ENCODE assay signal across 23 mouse cellular contexts in genomic region chr14:34712027-34712426, GRCm38 (mm10). TPM values are rescaled to one million over a fixed set of nuclear protein-coding genes. Genes with fewer than 3 reads are reported as not detected.
DNase-seq lines count a peak whose midpoint lies in the region; ATAC-seq and TF ChIP-seq lines count a peak whose summit lies in the region.
"Had no signal": no experiment of that assay in that cellular context is flagged by ENCODE, and none has a peak within 500 bp of the region (broad histone marks: within the 10 kb centered on the region; RNA-seq: fewer than 3 reads in every experiment).

No protein-coding gene starts in this region.

- TF ChIP-seq POLR2A in kidney, adult 2 months (IDR thresholded peaks at IDR 0.05; ENCODE audit: low read depth, low read length), result no peak

- H3K27me3 ChIP-seq in kidney, adult 2 months (replicated peaks; ENCODE audit: control insufficient read depth, insufficient read depth, low read length), result no peaks in the 10 kb centered on the region
- H3K27me3 ChIP-seq: heart, embryonic 15.5 days; hindbrain, embryonic 13.5 days; intestine, embryonic 15.5 days; limb, embryonic 13.5 days; midbrain, embryonic 12.5 days; neural tube, embryonic 15.5 days had no signal

- peaks cover 6% of the 10 kb centered on the region; the same call in 1 of the 2 replicates for H3K4me1 ChIP-seq in kidney, adult 2 months (ENCODE audit: control insufficient read depth, insufficient read depth, low read length)
- H3K4me1 ChIP-seq: heart, embryonic 15.5 days; hindbrain, embryonic 13.5 days; intestine, embryonic 15.5 days; limb, embryonic 13.5 days; midbrain, embryonic 12.5 days; neural tube, embryonic 15.5 days had no signal

- peak; percentile 74 for DNase-seq in kidney, adult 2 months
- no peak for DNase-seq in kidney, postnatal 10 days
- peak; percentile 21 to 37 for DNase-seq in layer of hippocampus, adult 2 months (ENCODE audit: low spot score in 2 of 2)
- no peak for DNase-seq in layer of hippocampus, adult 11-12 months (ENCODE audit: low spot score)
- DNase-seq in right cerebral cortex, adult 18-20 months, result peak; percentile 38
- DNase-seq in right cerebral cortex, postnatal 14 days, result no peak
- DNase-seq: adrenal gland, adult 8-10 months; cerebellum, adult 18-20 months; cerebellum, postnatal 14 days; heart, postnatal 36 days; lung, embryonic 14.5 days; spleen, adult 18-20 months; thymus, postnatal 14 days had no signal

- WGBS in kidney, adult 2 months, result 62% methylated on average over 3 of the region's 3 CpGs

- H3K4me3 ChIP-seq in kidney, adult 2 months (ENCODE audit: insufficient read depth, low read depth, low read length), result no peak overlapping the region
- H3K4me3 ChIP-seq in layer of hippocampus, adult 2 months, result no peak overlapping the region
- H3K4me3 ChIP-seq: heart, embryonic 15.5 days; hindbrain, embryonic 13.5 days; intestine, embryonic 15.5 days; limb, embryonic 13.5 days; midbrain, embryonic 12.5 days; neural tube, embryonic 15.5 days had no signal

- no peak for TF ChIP-seq CTCF in kidney, adult 2 months (conservative IDR thresholded peaks at IDR 0.05; ENCODE audit: insufficient read depth, insufficient read length, low read depth, low read length)
- TF ChIP-seq CTCF in layer of hippocampus, adult 2 months (conservative IDR thresholded peaks at IDR 0.05), result no peak

- ATAC-seq in inflammation-experienced regulatory T-cells, adult 6 months, result no peak
- ATAC-seq: activated CD4-positive, CD25-positive, alpha-beta regulatory T cell, adult 4 months; CD4-positive, CD25-positive, alpha-beta regulatory T cell, adult 4 months; intestine, embryonic 15.5 days had no signal

- 0 out of 2 replicates have a peak overlapping the region, but pooled peaks have one; percentile 39 for H3K27ac ChIP-seq in kidney, adult 2 months (ENCODE audit: insufficient read depth, low read depth, low read length)
- H3K27ac ChIP-seq in layer of hippocampus, adult 2 months, result peak overlapping the region; percentile 85
- H3K27ac ChIP-seq: heart, embryonic 15.5 days; hindbrain, embryonic 13.5 days; intestine, embryonic 15.5 days; limb, embryonic 13.5 days; liver, embryonic 14.5 days; midbrain, embryonic 12.5 days; neural tube, embryonic 15.5 days had no signal

- H3K36me3 ChIP-seq in kidney, adult 2 months (ENCODE audit: control insufficient read depth, insufficient read depth, low read length), result no peaks in the 10 kb centered on the region; the same call in 1 of the 2 replicates
- H3K36me3 ChIP-seq: neural tube, embryonic 15.5 days had no signal

RNA-seq across cellular contexts. Expression of gene Wapl, which starts 38.3 kb away (rescaled TPM):
- polyA plus RNA-seq in kidney, adult 2 months (2012; rRNA removed), result 10.1 and 11.0 TPM in 2 replicates
- total RNA-seq in layer of hippocampus, adult 2 months (2021), result 10 to 100 TPM; 56.3 to 58.7 TPM
- 10 to 100 TPM; 46.7 to 54.1 (median 47.0) TPM for polyA plus RNA-seq in inflammation-experienced regulatory T-cells, adult 6 months (2017; shearing (Covaris generic))

Comparison
In these comparisons a context has a peak if more than half of its experiments do, and no peak if none do; other contexts are left out.
1. DNase-seq: peak in kidney, adult 2 months (single experiment), layer of hippocampus, adult 2 months (2 of 2) and right cerebral cortex, adult 18-20 months (single experiment); none in kidney, postnatal 10 days (single experiment), layer of hippocampus, adult 11-12 months (single experiment) and right cerebral cortex, postnatal 14 days (single experiment).